Mouse (Mus musculus) lung, postnatal 0 days (tissue): ENCODE measurements around the gene Dpep2nb. TPM values are rescaled to one million over a fixed set of nuclear protein-coding genes. Genes with fewer than 3 reads are reported as not detected.

Source experiments
- ATAC-seq: fragments of 200-750 bp; cut with Nextera tagmentation; 2 replicates; pipeline ENCODE4 v1.8.0; 2017; ENCODE audit warnings: moderate library complexity
- DNase-seq: peaks from one replicate; pipeline ENCODE4 v3.0.0-alpha.2; 2016; ENCODE audit warnings: low spot score
- H3K27ac ChIP-seq: fragments of 300-500 bp; sonication (generic); 2 replicates; pipeline ENCODE4 v1.5.1; 2014; ENCODE audit warnings: antibody characterized with exemption, mild to moderate bottlenecking, low read length, mixed read lengths
- H3K27me3 ChIP-seq: fragments of 300-500 bp; sonication (generic); replicated peaks from 2 replicates; pipeline ENCODE4 v1.6.1; 2014; ENCODE audit warnings: low read length, mixed read lengths; ENCODE audit not compliant: insufficient read depth
- H3K36me3 ChIP-seq: fragments of 300-500 bp; sonication (generic); 2 replicates; pipeline ENCODE4 v1.6.1; 2014; ENCODE audit warnings: low read length, mixed read lengths; ENCODE audit not compliant: insufficient read depth
- H3K4me1 ChIP-seq: fragments of 300-500 bp; sonication (generic); 2 replicates; pipeline ENCODE4 v1.6.1; 2014; ENCODE audit warnings: antibody characterized with exemption, low read depth, low read length, mixed read lengths; ENCODE audit not compliant: insufficient read depth
- H3K4me2 ChIP-seq: fragments of 300-500 bp; sonication (generic); replicated peaks from 2 replicates; pipeline ENCODE4 v1.6.1; 2014; ENCODE audit warnings: low read depth, mild to moderate bottlenecking, low read length, moderate library complexity, mixed read lengths
- H3K4me3 ChIP-seq: fragments of 300-500 bp; sonication (generic); 2 replicates; pipeline ENCODE4 v1.5.1; 2014; ENCODE audit warnings: low read depth, low read length
- H3K9ac ChIP-seq: fragments of 300-500 bp; sonication (generic); replicated peaks from 2 replicates; pipeline ENCODE4 v1.6.1; 2014; ENCODE audit warnings: low read depth, mild to moderate bottlenecking
- H3K9me3 ChIP-seq: fragments of 300-500 bp; sonication (generic); 2 replicates; pipeline ENCODE4 v1.6.1; 2016; ENCODE audit warnings: low read length, mixed read lengths
- CTCF ChIP-seq: IDR thresholded peaks from 2 replicates; pipeline ENCODE4 v1.5.1; 2016; ENCODE audit warnings: antibody characterized with exemption, mild to moderate bottlenecking
- EP300 ChIP-seq: IDR thresholded peaks from 2 replicates; pipeline ENCODE4 v1.6.1; 2016; ENCODE audit warnings: antibody characterized with exemption, mild to moderate bottlenecking, control low read depth
- WGBS: fragments of 180-500 bp; shearing (Covaris S2); extraction: QIAGEN DNeasy Blood & Tissue Kit; methylation state at CpG from one replicate; pipeline ENCODE4 v1.1.7; 2014; 5-methylcytosine and 5-hydroxymethylcytosine counted together
- microRNA-seq: library from miRNA; unstranded; fragments of <30 nt; microRNA quantifications from one replicate; pipeline ENCODE4, GENCODE M21; 2016
- polyA plus RNA-seq: library from polyadenylated mRNA; unstranded; fragments of >200 nt; fragmentation: Nextera tagmentation; extraction: Ambion mirVana; gene quantifications from 2 replicates; pipeline ENCODE4 v1.2.1, GENCODE M21; 2015

The Dpep2nb gene
- polyA plus RNA-seq, 1 experiment from 2014 or later = not detected

GRCm38 (mm10) chr8:105961101-105961500, 44.7 kb downstream of the Dpep2nb start:
- no peaks in the 10 kb centered on the region for H3K27me3 ChIP-seq
- DNase-seq (no peak), ATAC-seq (no peak)
- H3K9me3 ChIP-seq = no peaks in the 10 kb centered on the region
- H3K4me3 ChIP-seq = no peak overlapping the region
- no peak overlapping the region for H3K27ac ChIP-seq
- WGBS = 79% methylated on average over 14 of the region's 14 CpGs
- peaks cover 5% of the 10 kb centered on the region; the same call in 1 of the 2 replicates for H3K4me1 ChIP-seq
- no peak overlapping the region for H3K9ac ChIP-seq
- no peak overlapping the region for H3K4me2 ChIP-seq
- no peak for TF ChIP-seq CTCF
- TF ChIP-seq EP300 = no peak
- H3K36me3 ChIP-seq = no peaks in the 10 kb centered on the region

- no peaks in the 10 kb centered on the region; the same call in 1 of the 2 replicates for H3K4me1 ChIP-seq
- peak; percentile 57; the same call in 1 of the 2 replicates for ATAC-seq
- WGBS = 61% methylated on average over 7 of the region's 7 CpGs
- H3K4me2 ChIP-seq = no peak overlapping the region
- no peaks in the 10 kb centered on the region for H3K9me3 ChIP-seq
- TF ChIP-seq CTCF (no peak), EP300 (no peak)
- no peak overlapping the region for H3K9ac ChIP-seq
- H3K27ac ChIP-seq = no peak overlapping the region
- H3K27me3 ChIP-seq = no peaks in the 10 kb centered on the region
- H3K36me3 ChIP-seq = peaks cover 5% of the 10 kb centered on the region; the same call in 1 of the 2 replicates
- H3K4me3 ChIP-seq = no peak overlapping the region
- DNase-seq = peak; percentile 42
These were observed 46.4 kb downstream of the Dpep2nb start for GRCm38 (mm10) chr8:105959350-105959749.

GRCm38 (mm10) chr8:105957813-105958212, 48.0 kb downstream of the Dpep2nb start:
- Histone ChIP-seq H3K4me1 (no peaks in the 10 kb centered on the region), H3K27ac (no peak overlapping the region), H3K9ac (no peak overlapping the region), H3K4me3 (no peak overlapping the region), H3K27me3 (no peaks in the 10 kb centered on the region), H3K4me2 (no peak overlapping the region), H3K36me3 (peaks cover 5% of the 10 kb centered on the region; the same call in 1 of the 2 replicates), H3K9me3 (no peaks in the 10 kb centered on the region)
- peak; percentile 47 for TF ChIP-seq CTCF
- no peak for TF ChIP-seq EP300
- 43% methylated on average over 3 of the region's 4 CpGs for WGBS
- ATAC-seq (peak; percentile 75), DNase-seq (peak; percentile 27)

GRCm38 (mm10) chr8:105956556-105956955, 49.2 kb downstream of the Dpep2nb start:
- Histone ChIP-seq H3K4me2 (no peak overlapping the region), H3K27ac (no peak overlapping the region), H3K27me3 (no peaks in the 10 kb centered on the region), H3K36me3 (peaks cover 8% of the 10 kb centered on the region; the same call in 1 of the 2 replicates), H3K4me3 (no peak overlapping the region), H3K9ac (no peak overlapping the region), H3K9me3 (no peaks in the 10 kb centered on the region), H3K4me1 (no peaks in the 10 kb centered on the region)
- no peak for DNase-seq
- 85% methylated on average over 4 of the region's 4 CpGs for WGBS
- no peak for ATAC-seq
- TF ChIP-seq CTCF (no peak), EP300 (no peak)

GRCm38 (mm10) chr8:105951057-105951659, 54.6 kb downstream of the Dpep2nb start:
- Histone ChIP-seq H3K9ac (no peak overlapping the region), H3K27me3 (no peaks in the 10 kb centered on the region), H3K4me1 (no peaks in the 10 kb centered on the region), H3K36me3 (peaks cover 32% of the 10 kb centered on the region; the same call in 1 of the 2 replicates), H3K4me2 (no peak overlapping the region), H3K9me3 (no peaks in the 10 kb centered on the region), H3K27ac (no peak overlapping the region), H3K4me3 (no peak overlapping the region)
- DNase-seq = no peak
- 21% methylated on average over 7 of the region's 7 CpGs for WGBS
- ATAC-seq = peak; percentile 53
- no peak for TF ChIP-seq EP300
- no peak for TF ChIP-seq CTCF

- Histone ChIP-seq H3K9me3 (no peaks in the 10 kb centered on the region), H3K4me3 (no peak overlapping the region), H3K36me3 (peaks cover 35% of the 10 kb centered on the region; the same call in 1 of the 2 replicates), H3K9ac (no peak overlapping the region), H3K27ac (no peak overlapping the region), H3K4me2 (no peak overlapping the region), H3K27me3 (no peaks in the 10 kb centered on the region), H3K4me1 (no peaks in the 10 kb centered on the region)
- ATAC-seq (peak; percentile 46), DNase-seq (peak; percentile 28)
- WGBS = 33% methylated on average over 10 of the region's 10 CpGs
- TF ChIP-seq EP300 (no peak), CTCF (no peak)
These were observed 56.4 kb downstream of the Dpep2nb start for GRCm38 (mm10) chr8:105949350-105949749.

Small RNA genes lying within 50 kb of the gene (microRNA-seq; reads per million reads assigned to microRNA genes)
- gene Mir7074 = not detected

Other genes starting within 250 kb of the Dpep2nb start
- gene Gfod2, start 247.3 kb downstream of the Dpep2nb start, polyA plus RNA-seq = 19.5 and 24.4 TPM in 2 replicates
- 10.5 and 10.9 TPM in 2 replicates for gene Ranbp10, start 178.6 kb downstream of the Dpep2nb start, polyA plus RNA-seq
- 2.9 and 3.7 TPM in 2 replicates for gene Tsnaxip1, start 178.2 kb downstream of the Dpep2nb start, polyA plus RNA-seq
- 14.3 and 15.9 TPM in 2 replicates for gene Cenpt, start 152.7 kb downstream of the Dpep2nb start, polyA plus RNA-seq
- gene Thap11, start 150.8 kb downstream of the Dpep2nb start, polyA plus RNA-seq = 46.3 and 50.1 TPM in 2 replicates
- 82.3 and 97.4 TPM in 2 replicates for gene Nutf2, start 145.4 kb downstream of the Dpep2nb start, polyA plus RNA-seq
- gene Edc4, start 125.1 kb downstream of the Dpep2nb start, polyA plus RNA-seq = 17.4 and 19.8 TPM in 2 replicates
- 0.27 and 0.48 TPM in 2 replicates for gene Nrn1l, start 112.4 kb downstream of the Dpep2nb start, polyA plus RNA-seq
- 19.0 and 21.5 TPM in 2 replicates for gene Pskh1, start 105.5 kb downstream of the Dpep2nb start, polyA plus RNA-seq
- 0.42 and 0.54 TPM in 2 replicates for gene Ctrl, start 72.1 kb downstream of the Dpep2nb start, polyA plus RNA-seq
- 75.9 and 77.2 TPM in 2 replicates for gene Psmb10, start 67.5 kb downstream of the Dpep2nb start, polyA plus RNA-seq
- 0.63 and 0.74 TPM in 2 replicates for gene Lcat, start 62.6 kb downstream of the Dpep2nb start, polyA plus RNA-seq
- gene Slc12a4, start 39.9 kb downstream of the Dpep2nb start, polyA plus RNA-seq = 29.2 and 33.9 TPM in 2 replicates
- gene Dpep3, start 26.5 kb downstream of the Dpep2nb start, polyA plus RNA-seq = 0.13 TPM in 1 of 2 replicates, not detected in the other
- 7.4 and 8.8 TPM in 2 replicates for gene Dus2, start 14.6 kb downstream of the Dpep2nb start, polyA plus RNA-seq
- 10.5 and 11.4 TPM in 2 replicates for gene Ddx28, start 5.9 kb upstream of the Dpep2nb start, polyA plus RNA-seq
- gene Nfatc3, start 52.9 kb upstream of the Dpep2nb start, polyA plus RNA-seq = 3.4 and 4.2 TPM in 2 replicates
- gene Esrp2, start 131.0 kb upstream of the Dpep2nb start, polyA plus RNA-seq = 38.4 and 38.6 TPM in 2 replicates
- 10.6 and 10.8 TPM in 2 replicates for gene Pla2g15, start 144.4 kb upstream of the Dpep2nb start, polyA plus RNA-seq
- gene Slc7a6, start 162.9 kb upstream of the Dpep2nb start, polyA plus RNA-seq = 38.9 and 39.7 TPM in 2 replicates
- gene Slc7a6os, start 205.0 kb upstream of the Dpep2nb start, polyA plus RNA-seq = 19.0 and 22.6 TPM in 2 replicates
- 19.4 and 19.5 TPM in 2 replicates for gene Prmt7, start 205.0 kb upstream of the Dpep2nb start, polyA plus RNA-seq